Mouse (Mus musculus) CD4-positive, CD25-positive, alpha-beta regulatory T cell, adult 4 months (primary cell): ENCODE data around the gene Aldh8a1. TPM values are rescaled to one million over a fixed set of nuclear protein-coding genes. Genes with fewer than 3 reads are reported as not detected.

Source experiments
- ATAC-seq: one replicate; pipeline ENCODE4 v1.8.0; 2017
- polyA plus RNA-seq, 2 experiments: library from polyadenylated mRNA; unstranded; fragments of 100-300 nt; shearing (Covaris generic); gene quantifications; one replicate each; pipeline ENCODE4 v1.2.1; 2017

Gene Aldh8a1
- not detected for polyA plus RNA-seq

GRCm38 (mm10) chr10:21376682-21377473, at the start of gene Aldh8a1:
TSS of gene Aldh8a1 (plus strand) at chr10:21377291.
- no peak for ATAC-seq

- ATAC-seq = peak; percentile 75
Measured at GRCm38 (mm10) chr10:21327605-21328135, 49.4 kb upstream of the Aldh8a1 start.

GRCm38 (mm10) chr10:21334349-21335105, 42.6 kb upstream of the Aldh8a1 start:
- ATAC-seq = peak; percentile 22

GRCm38 (mm10) chr10:21335534-21335933, 41.6 kb upstream of the Aldh8a1 start:
- ATAC-seq = peak; percentile 70

GRCm38 (mm10) chr10:21337191-21337590, 39.9 kb upstream of the Aldh8a1 start:
- ATAC-seq = peak; percentile 27

GRCm38 (mm10) chr10:21341706-21342105, 35.4 kb upstream of the Aldh8a1 start:
- no peak for ATAC-seq

GRCm38 (mm10) chr10:21342331-21343005, 34.6 kb upstream of the Aldh8a1 start:
- no peak for ATAC-seq

GRCm38 (mm10) chr10:21347332-21347731, 29.8 kb upstream of the Aldh8a1 start:
- ATAC-seq = no peak

GRCm38 (mm10) chr10:21349449-21349848, 27.6 kb upstream of the Aldh8a1 start:
- ATAC-seq = no peak

GRCm38 (mm10) chr10:21349946-21350345, 27.1 kb upstream of the Aldh8a1 start:
- no peak for ATAC-seq

- ATAC-seq = no peak
Measured at GRCm38 (mm10) chr10:21350531-21351515, 26.3 kb upstream of the Aldh8a1 start.

GRCm38 (mm10) chr10:21351766-21352165, 25.3 kb upstream of the Aldh8a1 start:
- no peak for ATAC-seq

- no peak for ATAC-seq
Measured at GRCm38 (mm10) chr10:21353890-21354289, 23.2 kb upstream of the Aldh8a1 start.

- ATAC-seq = no peak
Measured at GRCm38 (mm10) chr10:21354506-21354905, 22.6 kb upstream of the Aldh8a1 start.

GRCm38 (mm10) chr10:21357986-21358385, 19.1 kb upstream of the Aldh8a1 start:
- ATAC-seq = peak; percentile 78

- ATAC-seq = no peak
Measured at GRCm38 (mm10) chr10:21359086-21359485, 18.0 kb upstream of the Aldh8a1 start.

- no peak for ATAC-seq
Measured at GRCm38 (mm10) chr10:21361871-21362270, 15.2 kb upstream of the Aldh8a1 start.

- no peak for ATAC-seq
Measured at GRCm38 (mm10) chr10:21363297-21363696, 13.8 kb upstream of the Aldh8a1 start.

GRCm38 (mm10) chr10:21364946-21365345, 12.1 kb upstream of the Aldh8a1 start:
- no peak for ATAC-seq

GRCm38 (mm10) chr10:21365897-21366296, 11.2 kb upstream of the Aldh8a1 start:
- peak; percentile 69 for ATAC-seq

GRCm38 (mm10) chr10:21366471-21366870, 10.6 kb upstream of the Aldh8a1 start:
- peak; percentile 28 for ATAC-seq

GRCm38 (mm10) chr10:21367481-21367880, 9.6 kb upstream of the Aldh8a1 start:
- no peak for ATAC-seq
